Mouse (Mus musculus) erythroblast, embryonic 14.5 days (primary cell): ENCODE data around the gene Klk11.

Experiments used
- GATA1 ChIP-seq: IDR thresholded peaks from 2 replicates; pipeline ENCODE4 v1.6.1; 2012; ENCODE audit warnings: low read length, inconsistent platforms, mixed read lengths
- TAL1 ChIP-seq: IDR thresholded peaks from 3 replicates; pipeline ENCODE4 v1.6.1; 2012; ENCODE audit warnings: low read length, inconsistent platforms, mixed read lengths

DNA sequence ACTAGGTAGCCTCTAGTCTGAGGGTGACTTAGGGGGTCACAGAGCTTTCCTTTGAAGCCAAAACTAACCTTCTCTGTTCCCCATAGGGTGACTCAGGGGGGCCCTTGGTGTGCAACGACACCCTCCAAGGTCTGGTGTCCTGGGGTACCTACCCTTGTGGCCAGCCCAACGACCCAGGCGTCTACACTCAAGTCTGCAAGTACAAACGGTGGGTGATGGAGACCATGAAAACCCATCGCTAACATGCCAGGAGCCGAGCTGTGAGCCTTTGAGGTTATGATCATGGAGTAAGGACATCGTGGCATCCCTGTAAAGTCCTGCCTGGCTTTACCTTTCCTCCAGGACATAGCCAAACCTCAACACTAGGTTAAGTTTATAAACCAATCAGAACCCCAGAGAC is 40.8 kb downstream of the Klk11 start:
- TF ChIP-seq GATA1 (no peak), TAL1 (no peak)
